Mouse (Mus musculus) macrophage (primary cell): ENCODE results near the gene Ago4. TPM values are rescaled to one million over a fixed set of nuclear protein-coding genes. Genes with fewer than 3 reads are reported as not detected.

Experiments used
- H3K27ac ChIP-seq: fragments of 350-480 bp; formaldehyde crosslinking; 2 replicates; pipeline ENCODE4 v1.9.0; 2021
- H3K36me3 ChIP-seq: fragments of 350-480 bp; formaldehyde crosslinking; 2 replicates; pipeline ENCODE4 v1.9.0; 2021; ENCODE audit errors: inconsistent target
- H3K4me3 ChIP-seq: fragments of 350-480 bp; formaldehyde crosslinking; 2 replicates; pipeline ENCODE4 v1.9.0; 2021; ENCODE audit errors: inconsistent target
- H3K79me2 ChIP-seq: fragments of 350-480 bp; formaldehyde crosslinking; 2 replicates; pipeline ENCODE4 v1.9.0; 2021; ENCODE audit errors: inconsistent target
- WGBS: methylation state at CpG from one replicate; pipeline ENCODE4 v1.1.7; 2026; ENCODE audit warnings: inconsistent platforms; ENCODE audit not compliant: missing documents; 5-methylcytosine and 5-hydroxymethylcytosine counted together
- polyA plus RNA-seq: library from polyadenylated mRNA; stranded (reverse); fragments of 250-400 nt; gene quantifications from 3 replicates; pipeline ENCODE4 v1.2.4, GENCODE M21; 2018; ENCODE audit warnings: inconsistent platforms
- total RNA-seq, 78 experiments: library from RNA; depleted of rRNA; stranded (reverse); fragments of 250-400 nt; gene quantifications; 1 replicate in 9 of 78; 2 replicates in 24 of 78; 3 replicates in 43 of 78; 4 replicates in 2 of 78; pipeline ENCODE4 v1.2.4; 2018; ENCODE audit warnings: inconsistent platforms in 56 of 78

The Ago4 gene
- total RNA-seq (2018; cell fraction: chromatin; rRNA removed), result 10 to 100 TPM in 21 of 26 experiments, 1 to 10 TPM in 5; 5.4 to 96.7 (median 40.8) TPM
- 10 to 100 TPM in 10 of 26 experiments, 1 to 10 TPM in 16; 2.7 to 16.8 (median 7.6) TPM for total RNA-seq (2018; cell fraction: cytosol; rRNA removed)
- total RNA-seq (2018; cell fraction: nucleus; rRNA removed), result 10 to 100 TPM in 20 of 26 experiments, 1 to 10 TPM in 6; 8.1 to 69.0 (median 22.2) TPM
- 5.6 to 10.3 TPM (median 6.6 TPM) in 3 replicates for polyA plus RNA-seq

- under 1% methylated on average over 66 of the region's 120 CpGs for WGBS
- peaks cover 42% of the 10 kb centered on the region for H3K79me2 ChIP-seq
- H3K27ac ChIP-seq, result 0 out of 2 replicates have a peak within 1 kb of the TSS, but pooled peaks have one; percentile 10
- H3K36me3 ChIP-seq, result no peaks in the 10 kb centered on the region
- H3K4me3 ChIP-seq, result peak within 1 kb of the TSS; percentile 61
These were observed at the start of gene Ago4 for GRCm38 (mm10) chr4:126532827-126533728. Gene Ago4, minus strand, starts transcription at chr4:126533472.

GRCm38 (mm10) chr4:126579077-126579476 is 45.8 kb upstream of the Ago4 start:
- H3K36me3 ChIP-seq, result no peaks in the 10 kb centered on the region
- WGBS, result 90% methylated on average over 2 of the region's 2 CpGs

GRCm38 (mm10) chr4:126577920-126578319 is 44.6 kb upstream of the Ago4 start:
- no peaks in the 10 kb centered on the region for H3K36me3 ChIP-seq
- 38% methylated on average over 3 of the region's 3 CpGs for WGBS
- no peaks in the 10 kb centered on the region for H3K79me2 ChIP-seq
- no peak overlapping the region for H3K27ac ChIP-seq
- H3K4me3 ChIP-seq, result no peak overlapping the region

More at GRCm38 (mm10) chr4:126579077-126579476, 45.8 kb upstream of the Ago4 start:
- Histone ChIP-seq H3K79me2 (no peaks in the 10 kb centered on the region), H3K27ac (no peak overlapping the region), H3K4me3 (no peak overlapping the region)

- no peaks in the 10 kb centered on the region for H3K79me2 ChIP-seq
These were observed 43.0 kb upstream of the Ago4 start for GRCm38 (mm10) chr4:126576281-126576680.

GRCm38 (mm10) chr4:126569783-126570182 is 36.5 kb upstream of the Ago4 start:
- H3K36me3 ChIP-seq, result no peaks in the 10 kb centered on the region
- H3K27ac ChIP-seq, result no peak overlapping the region
- no peak overlapping the region for H3K4me3 ChIP-seq
- no peaks in the 10 kb centered on the region for H3K79me2 ChIP-seq
- WGBS, result 96% methylated on average over 3 of the region's 3 CpGs

More at GRCm38 (mm10) chr4:126576281-126576680, 43.0 kb upstream of the Ago4 start:
- H3K36me3 ChIP-seq, result no peaks in the 10 kb centered on the region
- no peak overlapping the region for H3K4me3 ChIP-seq
- 97% methylated on average over 5 of the region's 5 CpGs for WGBS
- H3K27ac ChIP-seq, result no peak overlapping the region

- Histone ChIP-seq H3K79me2 (no peaks in the 10 kb centered on the region), H3K4me3 (no peak overlapping the region), H3K27ac (no peak overlapping the region), H3K36me3 (no peaks in the 10 kb centered on the region)
- WGBS, result 95% methylated on average over 4 of the region's 4 CpGs
These were observed 34.0 kb upstream of the Ago4 start for GRCm38 (mm10) chr4:126567243-126567642.

GRCm38 (mm10) chr4:126563798-126564197 is 30.5 kb upstream of the Ago4 start:
- Histone ChIP-seq H3K27ac (no peak overlapping the region), H3K4me3 (no peak overlapping the region), H3K36me3 (no peaks in the 10 kb centered on the region), H3K79me2 (peaks cover 5% of the 10 kb centered on the region; the same call in 1 of the 2 replicates)
- WGBS, result 88% methylated on average over 6 of the region's 6 CpGs

- H3K36me3 ChIP-seq, result no peaks in the 10 kb centered on the region
- peaks cover 22% of the 10 kb centered on the region for H3K79me2 ChIP-seq
- WGBS, result under 1% methylated on average over 47 of the region's 54 CpGs
- peak within 1 kb of the TSS; percentile 62 for H3K27ac ChIP-seq
- peak within 1 kb of the TSS; percentile 62 for H3K4me3 ChIP-seq
These were observed 23.8 kb upstream of the Ago4 start, which contains the start of gene Clspn for GRCm38 (mm10) chr4:126556809-126557711. Gene Clspn, plus strand, starts transcription at chr4:126556935.

- Histone ChIP-seq H3K79me2 (peaks cover 22% of the 10 kb centered on the region), H3K27ac (no peak overlapping the region), H3K36me3 (no peaks in the 10 kb centered on the region), H3K4me3 (no peak overlapping the region)
- 34% methylated on average over 3 of the region's 3 CpGs for WGBS
These were observed 21.2 kb upstream of the Ago4 start for GRCm38 (mm10) chr4:126554462-126554861.

GRCm38 (mm10) chr4:126553685-126554084 is 20.4 kb upstream of the Ago4 start:
- peaks cover 16% of the 10 kb centered on the region for H3K79me2 ChIP-seq
- peak overlapping the region; percentile 72 for H3K27ac ChIP-seq
- H3K36me3 ChIP-seq, result no peaks in the 10 kb centered on the region
- 63% methylated on average over 1 of the region's 1 CpGs for WGBS
- peak overlapping the region; percentile 4; the same call in 1 of the 2 replicates for H3K4me3 ChIP-seq

GRCm38 (mm10) chr4:126553105-126553504 is 19.8 kb upstream of the Ago4 start:
- peak overlapping the region; percentile 4; the same call in 1 of the 2 replicates for H3K4me3 ChIP-seq
- peak overlapping the region; percentile 72 for H3K27ac ChIP-seq
- 1% methylated on average over 8 of the region's 8 CpGs for WGBS
- H3K79me2 ChIP-seq, result peaks cover 10% of the 10 kb centered on the region
- no peaks in the 10 kb centered on the region for H3K36me3 ChIP-seq

GRCm38 (mm10) chr4:126552136-126552535 is 18.9 kb upstream of the Ago4 start:
- Histone ChIP-seq H3K27ac (no peak overlapping the region), H3K4me3 (no peak overlapping the region), H3K79me2 (peaks cover under 1% of the 10 kb centered on the region; the same call in 1 of the 2 replicates), H3K36me3 (no peaks in the 10 kb centered on the region)
- 91% methylated on average over 6 of the region's 7 CpGs for WGBS

GRCm38 (mm10) chr4:126546183-126546582 is 12.9 kb upstream of the Ago4 start:
- H3K27ac ChIP-seq, result no peak overlapping the region
- H3K4me3 ChIP-seq, result no peak overlapping the region
- H3K36me3 ChIP-seq, result no peaks in the 10 kb centered on the region
- WGBS, result 100% methylated on average over 2 of the region's 2 CpGs
- H3K79me2 ChIP-seq, result no peaks in the 10 kb centered on the region

GRCm38 (mm10) chr4:126545703-126546102 is 12.4 kb upstream of the Ago4 start:
- H3K4me3 ChIP-seq, result no peak overlapping the region
- no peaks in the 10 kb centered on the region for H3K36me3 ChIP-seq
- H3K27ac ChIP-seq, result no peak overlapping the region
- no peaks in the 10 kb centered on the region for H3K79me2 ChIP-seq
- 97% methylated on average over 6 of the region's 7 CpGs for WGBS
